Mouse (Mus musculus) testis, postnatal 10 days (tissue): ENCODE data around the gene Stx7.
"Not testable (repeated sequence)": the region's sequence is repeated elsewhere in the genome, so short reads cannot be mapped to it uniquely, and the experiment has no call there.

ENCODE experiments used
- DNase-seq: peaks from one replicate; pipeline ENCODE4 v3.0.0; 2021; ENCODE audit warnings: low spot score

Stx7 gene

DNA sequence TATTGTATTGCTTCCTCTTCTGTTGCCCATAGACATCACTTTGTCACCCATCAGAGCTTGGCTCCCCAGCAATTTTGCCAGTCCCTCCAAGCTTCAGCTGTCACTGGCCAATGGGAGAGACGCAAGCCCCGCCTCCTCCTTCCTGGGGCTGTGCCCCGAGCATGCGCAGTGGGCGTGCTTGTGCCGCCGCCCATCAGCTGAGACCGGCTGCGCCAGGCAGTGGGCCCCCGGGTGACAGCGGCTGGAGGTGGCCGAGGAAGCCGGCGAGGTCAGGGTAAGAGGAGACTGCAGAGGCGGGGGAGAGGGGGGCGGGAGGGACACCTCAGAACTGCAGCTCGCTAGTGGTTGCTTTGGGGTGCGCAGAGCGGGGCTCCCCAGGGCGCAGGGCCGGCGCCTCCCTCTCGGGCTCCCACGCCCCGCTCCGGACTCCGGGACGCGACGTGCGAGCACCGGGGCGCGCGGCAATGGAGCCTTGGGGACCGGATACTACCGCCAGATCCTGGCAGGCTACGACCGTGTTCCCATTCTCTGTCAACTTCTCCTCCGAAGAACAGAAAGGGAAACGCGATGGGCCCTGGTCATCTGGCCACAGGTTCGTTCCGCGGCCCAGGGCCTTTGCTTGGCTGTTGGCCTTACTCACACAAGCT is at the start of gene Stx7:
Gene Stx7 (plus strand): TSS at position 168 of the 647 bp plus-strand sequence.
- DNase-seq = peak; percentile 94

DNA sequence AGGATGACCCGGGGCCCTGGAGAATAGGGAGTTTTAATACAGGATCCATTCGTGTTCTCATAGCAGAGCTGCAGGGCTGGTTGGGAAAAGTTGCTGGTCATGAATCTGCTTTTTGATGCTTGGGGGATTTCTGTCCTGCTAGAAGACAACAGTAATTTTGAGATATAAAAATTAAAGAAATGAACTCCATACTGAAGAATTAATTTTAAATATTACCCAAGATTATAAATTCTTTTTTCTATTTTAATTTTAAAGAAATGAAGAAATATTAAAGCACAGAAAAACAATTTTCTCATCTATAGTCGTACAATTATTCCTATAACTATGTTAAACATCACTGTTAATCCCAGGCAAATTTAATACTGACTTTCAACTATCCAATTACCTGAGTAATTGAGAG is 47.3 kb upstream of the Stx7 start, which contains the start of gene Taar8c:
Gene Taar8c (minus strand): TSS at position 101 of the 400 bp plus-strand sequence.
- DNase-seq = not testable (repeated sequence)

DNA sequence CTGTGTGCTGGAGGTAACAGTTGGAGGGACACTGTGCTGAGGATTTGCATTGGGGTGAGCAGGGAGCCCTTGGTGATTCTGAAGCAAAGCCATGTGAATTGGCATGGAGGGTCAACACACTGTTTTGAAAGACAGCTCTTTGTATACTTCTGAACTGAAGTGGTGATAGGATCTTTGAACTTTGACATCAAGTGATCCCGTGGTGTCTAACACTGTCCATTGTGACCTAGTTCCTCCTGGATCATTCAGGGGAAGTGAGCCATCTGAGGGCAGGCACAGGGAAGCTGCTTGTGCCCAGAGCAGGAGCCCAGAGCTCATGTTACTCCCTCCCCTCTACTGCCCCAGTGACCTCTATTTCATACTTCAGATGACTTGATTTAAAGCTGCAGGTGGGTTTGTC is 45.8 kb upstream of the Stx7 start:
- not testable (repeated sequence) for DNase-seq

DNA sequence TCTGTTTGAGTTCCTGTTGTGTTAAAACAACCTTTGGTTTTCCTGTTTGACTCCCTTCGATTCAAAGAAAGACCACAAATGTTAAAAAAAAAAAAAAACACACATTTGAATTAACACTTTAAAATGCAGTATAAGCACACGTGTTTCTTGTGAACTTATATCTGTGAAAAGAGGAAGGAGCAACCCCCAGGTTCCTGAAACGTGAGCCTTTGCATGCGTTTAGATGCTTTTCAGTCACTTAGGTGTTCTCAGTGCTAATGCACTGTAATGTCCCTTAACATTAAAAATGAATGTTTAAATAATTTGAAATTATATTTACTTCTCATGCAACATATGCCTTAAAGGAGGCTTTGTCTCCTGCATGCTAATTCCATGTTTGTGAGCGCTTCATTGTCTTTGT is 41.4 kb upstream of the Stx7 start:
- no peak for DNase-seq

DNA sequence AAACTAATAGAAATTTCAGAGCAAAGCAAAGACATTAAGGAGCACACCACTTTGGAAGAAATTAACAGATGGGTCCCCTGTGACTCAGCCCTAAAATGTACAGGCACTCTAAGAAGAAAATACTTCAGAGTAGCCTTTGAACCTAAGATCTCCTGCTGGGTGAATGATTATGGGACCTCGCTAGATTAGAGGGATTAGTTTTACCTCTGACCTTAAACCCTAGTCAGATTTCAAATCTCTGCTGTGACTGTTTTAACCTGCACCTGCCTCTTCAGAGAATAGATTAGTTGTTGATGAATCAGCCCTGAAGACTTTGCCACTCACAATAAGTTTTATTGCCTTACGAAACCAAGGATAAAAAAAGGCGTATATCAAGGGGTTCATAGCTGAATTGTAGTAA is 40.9 kb upstream of the Stx7 start:
- DNase-seq = no peak

DNA sequence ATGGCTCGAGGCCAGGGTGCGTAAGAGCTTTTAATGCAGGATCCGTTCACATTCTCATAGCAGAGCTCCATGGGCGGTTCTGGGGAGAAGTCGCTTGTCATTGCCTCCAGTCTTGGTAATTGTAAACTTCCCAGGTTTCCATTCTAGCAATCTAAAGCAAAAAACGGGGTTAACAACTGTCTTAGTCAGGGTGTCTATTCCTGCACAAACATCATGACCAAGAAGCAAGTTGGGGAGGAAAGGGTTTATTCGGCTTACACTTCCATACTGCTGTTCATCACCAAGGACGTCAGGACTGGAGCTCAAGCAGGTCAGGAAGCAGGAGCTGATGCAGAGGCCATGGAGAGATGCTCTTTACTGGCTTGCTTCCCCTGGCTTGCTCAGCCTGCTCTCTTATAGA is 39.7 kb upstream of the Stx7 start, which contains the start of gene Taar9:
Gene Taar9 (minus strand): TSS at position 101 of the 400 bp plus-strand sequence.
- not testable (repeated sequence) for DNase-seq

DNA sequence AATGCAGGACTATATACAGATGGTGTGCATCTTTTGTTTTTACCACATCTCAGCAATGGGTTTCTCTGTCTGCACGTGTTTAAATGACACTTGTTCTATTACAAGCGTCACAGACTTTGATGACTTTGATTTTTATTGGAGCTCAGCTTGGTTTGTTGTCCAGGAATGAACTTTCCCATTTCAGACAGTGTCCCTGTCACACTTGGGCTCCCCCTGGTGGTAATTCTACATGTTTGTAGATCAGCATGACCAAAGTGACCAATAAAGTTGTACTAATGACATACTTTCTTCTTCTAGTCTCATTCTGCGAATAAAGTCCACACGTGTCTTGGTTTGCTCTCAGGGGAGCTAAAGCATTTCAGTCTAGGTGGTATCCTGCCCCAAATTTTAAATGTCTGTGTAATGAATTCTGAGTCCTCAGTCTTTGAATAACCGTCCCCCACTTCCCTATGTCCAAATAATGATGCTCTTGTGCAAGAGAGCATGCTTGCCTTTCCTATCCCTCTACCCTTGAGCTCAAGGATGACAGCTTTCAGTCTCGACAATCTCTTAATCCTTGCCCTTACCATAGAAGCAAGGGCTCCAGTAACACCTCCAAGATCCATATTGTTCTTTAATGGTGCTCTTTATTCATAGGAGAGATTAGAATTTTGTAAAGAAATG is 37.9 kb upstream of the Stx7 start:
- peak; percentile 63 for DNase-seq

DNA sequence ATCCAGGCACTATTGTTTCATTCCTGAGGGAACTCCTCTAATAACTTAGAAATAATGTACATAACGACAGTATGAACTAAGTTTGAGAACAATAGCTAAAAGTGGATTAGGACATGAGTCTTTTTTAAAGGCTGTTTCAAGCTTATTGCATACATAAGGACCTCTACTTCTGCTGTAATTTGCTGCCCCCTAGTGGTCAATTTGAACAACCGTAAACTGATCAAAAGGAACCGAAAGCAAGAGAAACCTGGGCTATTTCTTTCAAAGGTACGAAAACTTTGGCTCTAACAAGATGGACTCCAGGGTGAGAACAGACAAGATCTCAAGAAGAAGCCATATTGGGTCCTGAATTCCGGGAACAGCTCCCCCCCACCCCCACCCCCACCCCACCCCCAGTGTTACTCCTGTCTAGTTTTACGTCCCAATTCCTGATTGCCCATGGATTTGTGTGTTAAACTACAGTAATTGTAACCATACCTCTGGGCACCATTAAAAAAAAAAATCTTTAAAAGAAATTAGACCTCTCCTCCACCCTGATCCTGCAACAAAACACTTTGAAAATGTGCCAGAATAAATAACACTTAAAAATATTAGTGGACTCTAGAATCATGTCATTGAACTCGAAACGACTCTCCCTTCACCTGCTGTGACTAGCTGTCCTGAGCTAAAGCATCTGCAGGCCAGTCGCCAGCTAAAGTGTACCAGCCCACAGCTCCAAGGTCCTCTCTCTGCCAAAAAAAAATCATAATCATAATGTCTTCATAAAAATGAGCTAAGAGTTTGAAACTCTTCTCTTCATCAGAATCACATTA is 17.4 kb upstream of the Stx7 start:
- DNase-seq = peak; percentile 54

DNA sequence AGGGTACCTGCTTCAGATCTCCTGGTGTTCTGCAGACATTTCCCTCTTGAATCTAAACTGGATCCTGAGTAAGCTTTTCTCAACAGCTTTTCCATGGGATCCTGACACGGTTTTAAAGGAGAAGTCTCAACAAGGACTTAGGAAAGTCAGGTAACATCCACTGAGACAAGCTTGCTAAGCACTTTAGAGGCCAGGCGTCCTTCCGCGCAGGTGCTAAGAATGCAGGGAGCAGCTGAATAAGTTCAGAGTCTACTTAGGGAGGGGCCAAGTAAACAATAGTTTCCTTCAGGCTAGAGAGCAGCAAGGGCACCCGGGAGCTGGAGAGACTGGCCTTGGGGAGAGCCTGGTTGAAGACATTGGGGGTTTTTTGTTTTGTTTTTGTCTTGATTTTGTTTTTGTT is 16.8 kb upstream of the Stx7 start:
- peak; percentile 49 for DNase-seq

DNA sequence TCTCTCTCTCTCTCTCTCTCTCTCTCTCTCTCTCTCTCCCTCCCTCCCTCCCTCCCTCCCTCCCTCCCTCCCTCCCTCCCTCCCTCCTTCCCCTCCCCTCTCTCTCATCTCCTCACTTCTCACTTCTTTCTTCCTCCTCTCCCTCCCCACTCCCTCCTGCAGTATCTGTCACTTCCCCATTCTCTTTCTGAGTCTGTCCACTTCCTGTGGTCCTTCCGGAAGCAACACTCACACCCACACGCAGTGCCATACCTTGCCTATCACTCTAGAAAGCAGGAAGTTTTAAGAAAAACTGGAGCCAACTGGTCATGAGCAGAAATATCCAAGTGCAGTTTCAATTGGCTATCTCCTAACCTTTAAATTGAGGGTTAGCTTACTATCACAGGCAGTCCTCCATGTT is 16.0 kb upstream of the Stx7 start:
- DNase-seq = no peak

DNA sequence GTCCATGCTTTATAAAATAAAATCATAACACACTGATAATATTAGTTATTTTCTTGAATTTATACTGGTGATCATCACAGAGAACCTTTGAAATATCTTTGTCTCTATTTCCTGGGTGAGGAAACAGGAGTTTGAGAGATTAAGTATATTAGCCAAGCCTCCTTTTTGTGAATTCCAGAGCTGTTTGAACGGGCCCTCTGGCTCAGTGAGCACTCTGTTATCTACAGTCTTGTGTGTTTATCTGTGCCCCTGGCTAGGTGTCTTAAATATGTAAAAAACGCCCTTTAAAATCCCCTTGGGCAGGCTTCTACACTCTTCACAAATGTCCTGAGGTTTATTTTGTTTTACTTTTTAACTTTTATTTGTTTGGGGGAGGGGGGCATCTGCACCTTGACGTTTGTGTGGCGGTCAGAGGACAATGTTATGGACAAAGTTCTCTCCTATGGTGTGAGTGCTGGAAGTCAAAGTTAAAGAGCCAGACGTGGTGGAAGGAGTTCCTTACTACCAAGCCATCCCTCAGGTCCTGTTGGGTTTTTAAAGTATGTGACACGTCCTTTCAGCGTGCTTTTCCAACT is 14.9 kb upstream of the Stx7 start:
- no peak for DNase-seq

DNA sequence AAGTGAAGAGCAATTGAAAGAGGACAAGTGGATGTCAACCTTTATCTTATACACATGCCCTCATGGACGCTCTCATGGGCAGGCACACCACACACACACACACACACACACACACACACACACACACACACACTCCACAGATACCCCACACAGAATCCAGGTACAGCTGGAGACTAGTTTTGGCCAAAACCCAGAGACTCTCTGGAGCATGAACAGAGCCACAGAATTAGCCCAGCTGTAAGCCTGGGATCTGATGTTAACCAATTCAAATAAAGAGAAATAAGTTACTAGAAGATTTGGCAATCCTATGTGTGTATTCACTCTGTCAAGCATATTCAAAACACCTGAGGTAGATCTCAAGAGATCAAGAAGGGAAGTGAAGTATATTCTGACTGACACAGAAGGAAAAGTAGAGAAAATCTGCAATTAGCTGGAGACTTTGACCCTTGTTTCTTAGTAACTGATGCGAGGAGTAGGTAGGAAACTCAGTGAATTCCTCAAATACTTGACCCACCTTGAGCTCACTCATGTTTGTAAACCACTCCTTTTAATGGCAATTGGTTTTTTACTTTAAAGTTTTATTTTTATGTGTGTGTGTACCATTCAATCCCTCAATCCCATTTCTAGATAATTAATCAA is 10.4 kb upstream of the Stx7 start:
- DNase-seq = no peak

DNA sequence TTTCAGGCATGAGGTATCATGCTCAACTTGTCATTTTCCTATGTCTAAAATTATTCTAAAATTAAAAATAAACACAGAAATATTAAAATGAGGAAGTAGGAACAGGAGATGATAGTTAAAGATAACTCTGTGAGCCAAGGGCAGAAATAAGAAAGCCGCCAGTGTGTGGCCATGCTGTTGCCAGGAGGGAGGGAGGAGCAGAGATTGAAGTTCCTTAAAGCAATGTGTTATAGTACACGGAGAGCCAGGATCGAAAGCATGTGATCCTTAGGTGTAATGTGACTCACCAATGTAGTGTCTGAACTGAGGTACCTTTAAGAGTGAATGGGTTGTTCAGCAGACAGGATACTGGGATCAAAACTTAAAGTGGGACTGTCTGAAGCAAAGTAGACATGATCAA is 6.4 kb upstream of the Stx7 start:
- DNase-seq = no peak

DNA sequence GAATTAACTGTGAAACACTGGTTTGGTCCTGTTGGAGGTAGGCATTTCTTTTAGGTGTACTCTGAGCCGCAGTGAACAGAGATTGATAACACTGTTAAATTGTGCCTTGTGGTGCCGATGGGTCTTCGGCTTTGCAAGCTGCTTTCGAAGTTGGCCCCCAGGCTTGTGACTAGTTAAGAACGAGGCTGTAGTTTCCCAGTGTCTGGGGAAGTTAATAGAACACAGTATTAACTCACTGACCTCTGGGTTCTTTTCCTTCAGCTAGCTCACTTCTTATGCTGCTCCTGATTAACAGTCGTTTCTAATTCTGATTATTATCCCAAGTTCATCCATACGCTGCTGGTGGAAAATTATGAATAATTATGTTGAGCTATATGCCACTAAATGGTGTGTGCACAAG is 984 bp downstream of the Stx7 start:
- DNase-seq = no peak

DNA sequence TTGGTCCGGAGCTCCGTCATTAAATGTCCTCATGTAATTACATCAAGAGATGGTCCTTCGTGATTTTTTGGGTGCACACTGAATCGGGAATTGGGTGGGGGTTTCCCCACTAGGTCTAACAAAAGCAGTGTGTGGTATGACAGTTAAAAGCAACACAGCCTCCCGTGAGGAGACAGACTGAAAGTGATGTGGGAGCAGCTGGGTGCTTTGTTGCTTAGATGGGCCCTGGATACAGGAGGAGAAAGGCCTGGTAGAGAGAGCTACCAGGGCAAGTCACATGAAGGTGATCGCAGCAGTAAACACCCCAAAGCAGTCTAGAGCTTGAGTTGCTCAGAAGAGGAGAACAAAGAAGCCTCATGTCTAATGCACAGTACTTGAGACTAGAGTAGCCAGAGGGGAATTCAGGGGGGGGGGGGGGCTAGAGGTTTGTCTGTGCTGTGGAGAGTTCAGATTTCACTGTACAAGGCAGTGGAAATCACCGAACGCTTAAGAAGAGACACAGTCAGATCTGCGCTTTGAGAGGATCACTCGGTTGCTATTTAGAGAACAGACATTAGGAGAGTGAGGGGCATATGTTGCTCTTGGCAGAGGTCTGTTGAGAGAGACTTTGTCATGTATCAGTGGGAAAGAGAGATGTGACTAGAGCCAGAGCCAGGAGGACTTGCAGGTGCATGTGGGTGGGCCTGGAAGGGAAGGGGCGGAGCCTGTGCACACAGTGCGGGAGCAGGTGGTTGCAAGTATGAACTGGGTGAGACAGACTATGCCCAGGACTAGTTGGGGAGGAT is 9.6 kb downstream of the Stx7 start:
- DNase-seq = no peak

DNA sequence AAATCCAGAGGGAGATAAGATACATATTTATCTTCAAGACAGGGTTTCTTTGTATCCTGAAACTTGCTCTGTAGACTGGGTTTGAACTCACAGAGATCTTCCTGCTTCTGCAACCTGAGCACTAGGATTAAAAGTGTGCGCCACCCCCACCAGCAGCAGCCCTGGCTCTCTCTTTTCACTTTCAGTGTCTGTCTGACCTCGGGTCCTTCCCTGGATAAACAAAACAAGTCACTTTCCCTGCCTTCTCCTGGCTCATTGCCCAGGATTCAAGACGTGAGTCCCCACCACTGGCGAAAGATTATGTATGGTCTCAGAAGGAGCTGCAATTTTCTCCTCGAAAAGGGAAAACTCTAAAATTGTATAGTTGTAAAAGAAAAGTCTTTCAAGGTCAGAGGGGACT is 10.5 kb downstream of the Stx7 start:
- DNase-seq = no peak

DNA sequence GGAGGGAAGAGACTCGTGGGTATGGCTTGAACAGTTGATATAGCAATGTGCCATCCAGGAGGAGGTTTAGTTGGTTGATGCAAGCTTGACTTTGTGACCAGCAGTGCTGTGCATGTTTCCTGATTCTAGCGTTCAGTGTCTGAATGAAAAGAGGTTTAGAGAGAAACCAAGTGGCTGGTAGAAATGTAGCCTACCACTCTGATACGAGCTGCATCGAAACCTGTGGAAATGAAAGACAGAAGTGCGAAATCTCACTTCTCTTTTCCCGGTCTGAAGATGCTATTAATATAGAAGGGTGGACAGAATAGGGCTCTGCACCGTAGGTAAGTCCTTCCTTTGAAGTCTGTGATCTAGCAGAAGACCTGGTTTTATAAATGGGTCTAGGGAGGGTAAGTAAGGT is 11.2 kb downstream of the Stx7 start:
- DNase-seq = no peak

DNA sequence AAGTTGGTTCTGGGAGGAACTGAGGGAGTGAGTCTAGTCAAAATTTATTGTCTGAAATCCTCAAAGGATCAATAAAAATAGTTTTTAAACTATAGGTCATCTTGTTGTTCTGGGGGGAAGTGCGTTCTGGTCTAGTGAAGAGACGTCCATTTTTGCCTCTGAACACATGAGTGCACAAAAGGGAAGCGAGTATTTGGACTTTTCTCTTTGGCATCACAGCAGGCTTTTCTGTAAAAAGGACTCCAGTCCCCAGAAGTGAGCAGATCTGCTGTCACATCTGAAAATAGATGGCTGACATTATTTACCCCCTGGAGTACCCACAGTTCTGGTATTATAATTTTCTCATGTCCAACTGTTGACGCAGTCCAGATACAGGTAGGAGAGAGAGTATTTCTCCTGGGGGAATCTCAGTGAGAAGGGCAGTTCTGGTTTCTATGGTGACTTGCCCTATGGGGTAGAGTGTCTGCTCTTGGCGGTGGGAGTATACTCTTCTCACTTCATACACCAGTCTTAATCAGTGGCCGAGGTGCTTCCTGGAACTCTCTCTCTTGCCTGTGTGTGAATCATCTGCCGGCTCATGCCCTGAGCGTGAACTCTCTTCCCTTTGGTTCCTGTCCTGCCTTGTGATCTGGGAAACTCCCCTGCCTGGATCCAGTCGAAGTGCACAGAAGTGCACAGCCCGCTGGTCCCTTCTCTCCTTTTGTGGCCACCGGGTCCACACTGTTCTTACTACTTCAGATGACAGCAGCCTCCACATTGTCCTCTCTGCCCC is 15.2 kb downstream of the Stx7 start:
- DNase-seq = no peak

DNA sequence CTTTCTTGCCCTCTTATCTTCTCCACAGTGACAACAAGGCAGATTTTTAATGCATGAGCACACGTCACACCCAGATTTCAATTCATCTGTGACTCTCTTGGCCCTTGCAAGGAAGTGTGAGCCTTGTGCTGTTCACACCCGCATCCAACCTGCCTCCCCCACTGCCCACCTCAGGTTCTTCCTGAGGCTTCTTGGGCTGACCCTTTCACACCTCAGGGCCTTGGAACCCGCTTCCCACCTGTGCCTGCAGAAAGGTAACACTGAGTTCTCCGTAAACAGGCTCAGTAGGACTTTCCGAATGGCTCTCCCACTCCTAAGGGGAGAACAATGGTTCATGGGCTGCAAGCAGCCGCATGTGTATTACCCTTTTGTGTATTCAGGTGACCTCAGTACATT is 15.8 kb downstream of the Stx7 start:
- no peak for DNase-seq

DNA sequence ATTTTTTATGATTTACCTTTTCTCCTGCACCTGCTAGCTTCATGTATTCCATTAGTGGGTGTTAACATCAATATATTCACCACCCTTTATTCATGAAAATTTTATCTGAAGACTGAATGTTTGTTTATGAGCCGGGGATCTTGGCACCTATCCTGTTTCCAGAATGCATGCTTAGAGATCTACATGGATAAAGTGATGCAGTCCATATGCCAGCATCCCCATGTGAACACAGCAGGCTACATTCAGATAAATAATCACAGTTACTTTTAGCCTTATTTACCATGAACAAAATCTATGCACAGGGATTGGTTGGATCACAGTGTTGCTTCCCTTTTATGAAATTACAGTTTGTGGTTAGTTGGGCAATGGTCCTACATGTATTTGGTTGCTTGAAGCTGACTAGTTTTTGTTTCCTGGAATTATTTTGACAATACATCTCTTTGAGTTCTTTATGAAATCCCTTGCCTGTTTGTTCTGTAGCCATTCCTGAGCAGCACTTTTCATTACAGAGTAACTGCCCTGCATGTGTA is 16.5 kb downstream of the Stx7 start:
- no peak for DNase-seq
